Mouse (Mus musculus) liver, postnatal 0 days (tissue): ENCODE data around the gene Atp2a2. TPM values are rescaled to one million over a fixed set of nuclear protein-coding genes. Genes with fewer than 3 reads are reported as not detected.
"Not testable (repeated sequence)": the region's sequence is repeated elsewhere in the genome, so short reads cannot be mapped to it uniquely, and the experiment has no call there.

Experiments
- ATAC-seq: fragments of 200-750 bp; cut with Nextera tagmentation; 2 replicates; pipeline ENCODE4 v1.8.0; 2017; ENCODE audit warnings: mild to moderate bottlenecking, moderate library complexity
- DNase-seq: peaks from one replicate; pipeline ENCODE4 v3.0.0-alpha.2; 2016
- H3K27ac ChIP-seq: fragments of 300-500 bp; sonication (generic); 2 replicates; pipeline ENCODE4 v1.5.1; 2014; ENCODE audit warnings: antibody characterized with exemption, moderate library complexity, mild to moderate bottlenecking, low read depth
- H3K27me3 ChIP-seq: fragments of 300-500 bp; sonication (generic); 2 replicates; pipeline ENCODE4 v1.6.1; 2014; ENCODE audit warnings: low read length, control low read depth, mixed read lengths; ENCODE audit not compliant: insufficient read depth
- H3K36me3 ChIP-seq: fragments of 300-500 bp; sonication (generic); replicated peaks from 2 replicates; pipeline ENCODE4 v1.6.1; 2014; ENCODE audit warnings: mild to moderate bottlenecking, control low read depth, low read length, moderate library complexity, mixed read lengths; ENCODE audit not compliant: insufficient read depth
- H3K4me1 ChIP-seq: fragments of 300-500 bp; sonication (generic); 2 replicates; pipeline ENCODE4 v1.6.1; 2014; ENCODE audit warnings: antibody characterized with exemption, mild to moderate bottlenecking, control low read depth; ENCODE audit not compliant: insufficient read depth
- H3K4me2 ChIP-seq: fragments of 300-500 bp; sonication (generic); 2 replicates; pipeline ENCODE4 v1.6.1; 2014; ENCODE audit warnings: low read depth, mild to moderate bottlenecking, low read length, moderate library complexity, mixed read lengths
- H3K4me3 ChIP-seq: fragments of 300-500 bp; sonication (generic); 2 replicates; pipeline ENCODE4 v1.5.1; 2014; ENCODE audit warnings: low read depth, low read length
- H3K9ac ChIP-seq: fragments of 300-500 bp; sonication (generic); replicated peaks from 2 replicates; pipeline ENCODE4 v1.6.1; 2014; ENCODE audit warnings: mild to moderate bottlenecking, moderate library complexity
- H3K9me3 ChIP-seq: fragments of 300-500 bp; sonication (generic); 2 replicates; pipeline ENCODE4 v1.6.1; 2016; ENCODE audit warnings: mild to moderate bottlenecking, control low read depth, low read length, mixed read lengths
- CTCF ChIP-seq: sonication (generic); IDR thresholded peaks from 2 replicates; pipeline ENCODE4 v1.5.1; 2016; ENCODE audit warnings: antibody characterized with exemption, low read depth
- EP300 ChIP-seq: IDR thresholded peaks from 2 replicates; pipeline ENCODE4 v1.6.1; 2016; ENCODE audit warnings: antibody characterized with exemption, low read depth, mild to moderate bottlenecking
- WGBS: fragments of 180-500 bp; shearing (Covaris S2); extraction: QIAGEN DNeasy Blood & Tissue Kit; methylation state at CpG from one replicate; pipeline ENCODE4 v1.1.7; 2014; ENCODE audit not compliant: insufficient replicate concordance; 5-methylcytosine and 5-hydroxymethylcytosine counted together
- polyA plus RNA-seq: library from polyadenylated mRNA; unstranded; fragments of >200 nt; fragmentation: Nextera tagmentation; extraction: Ambion mirVana; gene quantifications from 2 replicates; pipeline ENCODE4 v1.2.1, GENCODE M21; 2015

Atp2a2 gene
- polyA plus RNA-seq, 1 experiment from 2014 or later: 13.5 TPM

DNA sequence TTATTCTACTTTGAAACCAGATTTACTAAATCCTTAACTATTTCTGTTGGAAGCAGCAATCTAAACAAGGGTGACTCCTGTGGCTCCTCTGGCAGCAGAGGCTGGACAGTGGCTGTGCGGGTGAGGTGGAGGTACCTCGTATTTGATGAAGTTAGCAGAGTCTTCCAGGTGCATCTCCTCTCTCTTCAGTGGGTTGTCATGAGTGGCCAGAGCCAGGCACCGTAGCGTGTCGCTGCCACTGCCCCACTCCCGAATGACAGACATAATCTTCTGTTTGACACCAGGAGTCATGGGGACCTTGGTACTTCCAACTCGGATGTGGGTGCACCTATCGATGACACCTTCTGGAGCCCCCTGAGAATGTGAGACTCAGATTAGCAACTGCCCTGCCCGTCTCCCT is 40.6 kb downstream of the Atp2a2 start:
- H3K27ac ChIP-seq: no peak overlapping the region
- no peaks in the 10 kb centered on the region for H3K9me3 ChIP-seq
- TF ChIP-seq EP300 (no peak), CTCF (no peak)
- peaks cover 100% of the 10 kb centered on the region for H3K36me3 ChIP-seq
- 95% methylated on average over 9 of the region's 9 CpGs for WGBS
- H3K9ac ChIP-seq: no peak overlapping the region
- H3K27me3 ChIP-seq: no peaks in the 10 kb centered on the region
- no peak overlapping the region for H3K4me3 ChIP-seq
- ATAC-seq (no peak), DNase-seq (no peak)
- no peak overlapping the region for H3K4me2 ChIP-seq
- H3K4me1 ChIP-seq: peaks cover 2% of the 10 kb centered on the region; the same call in 1 of the 2 replicates

DNA sequence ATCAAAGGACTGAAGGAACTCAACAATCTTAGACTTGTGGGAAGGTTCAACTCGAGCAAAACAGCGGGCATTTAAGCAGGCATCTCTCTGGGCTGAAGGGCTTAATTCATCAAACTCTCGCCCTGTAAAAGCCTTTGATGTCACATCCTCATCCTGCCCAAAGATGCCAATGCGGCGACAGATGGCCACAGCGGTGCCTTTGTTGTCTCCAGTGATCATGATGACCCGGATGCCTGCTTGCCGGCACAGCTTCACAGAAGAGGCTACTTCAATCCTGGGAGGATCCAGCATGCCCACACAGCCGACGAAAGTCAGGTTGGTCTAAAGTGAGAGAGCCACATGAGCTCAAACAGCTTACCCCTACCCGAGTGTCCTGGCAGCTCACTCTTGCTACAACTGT is 41.4 kb downstream of the Atp2a2 start:
- DNase-seq: no peak

DNA sequence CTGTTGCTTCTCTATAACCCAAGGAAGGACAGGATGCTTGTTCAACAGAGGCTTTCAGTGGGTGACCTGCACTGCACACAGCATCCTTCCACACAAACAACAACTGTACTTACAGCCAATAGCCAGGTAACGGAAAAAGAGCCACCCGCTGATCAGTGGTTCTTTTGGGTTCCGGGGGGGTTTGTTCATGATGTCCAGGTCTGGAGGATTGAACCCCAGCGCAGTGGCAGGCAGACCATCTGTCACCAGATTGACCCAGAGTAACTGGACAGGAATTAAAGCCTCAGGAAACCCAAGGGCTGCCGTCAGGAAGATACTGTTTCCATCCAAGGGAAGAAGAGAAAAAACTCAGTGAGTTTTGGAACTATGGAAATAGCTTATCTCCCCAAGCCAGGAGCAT is 42.7 kb downstream of the Atp2a2 start:
- Histone ChIP-seq H3K4me1 (no peaks in the 10 kb centered on the region), H3K4me3 (no peak overlapping the region), H3K27ac (no peak overlapping the region), H3K36me3 (peaks cover 99% of the 10 kb centered on the region), H3K4me2 (no peak overlapping the region), H3K9me3 (no peaks in the 10 kb centered on the region), H3K27me3 (no peaks in the 10 kb centered on the region), H3K9ac (no peak overlapping the region)
- TF ChIP-seq CTCF (no peak), EP300 (no peak)
- ATAC-seq (no peak), DNase-seq (no peak)
- WGBS: 91% methylated on average over 5 of the region's 5 CpGs

More for the DNA sequence above, 41.4 kb downstream of the Atp2a2 start:
- TF ChIP-seq EP300: no peak
- TF ChIP-seq CTCF: no peak
- ATAC-seq: no peak
- H3K4me2 ChIP-seq: no peak overlapping the region
- H3K36me3 ChIP-seq: peaks cover 99% of the 10 kb centered on the region
- whole genome bisulfite sequencing: 86% methylated on average over 11 of the region's 11 CpGs
- H3K9ac ChIP-seq: no peak overlapping the region
- H3K4me1 ChIP-seq: no peaks in the 10 kb centered on the region
- H3K9me3 ChIP-seq: no peaks in the 10 kb centered on the region
- H3K4me3 ChIP-seq: no peak overlapping the region
- no peak overlapping the region for H3K27ac ChIP-seq
- no peaks in the 10 kb centered on the region for H3K27me3 ChIP-seq

DNA sequence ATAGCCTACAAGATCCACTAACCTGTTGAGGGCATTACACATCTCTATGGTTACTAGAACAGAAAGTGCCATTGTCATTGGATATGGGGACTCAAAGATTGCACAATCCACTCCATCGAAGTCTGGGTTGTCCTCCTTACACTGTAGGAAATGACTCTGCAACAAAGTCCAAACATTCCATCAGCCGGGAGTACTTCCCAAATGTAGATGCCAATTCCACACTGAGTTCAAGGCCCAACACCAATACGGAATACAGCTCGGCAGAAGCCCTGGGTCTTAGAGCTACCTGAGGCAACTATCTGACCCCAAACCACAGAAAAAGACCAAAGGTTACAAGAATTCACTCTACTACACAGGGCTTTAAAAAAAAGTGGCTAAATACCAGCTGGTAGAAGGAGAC is 44.0 kb downstream of the Atp2a2 start:
- ATAC-seq (peak; percentile 29), DNase-seq (no peak)
- Histone ChIP-seq H3K4me2 (no peak overlapping the region), H3K27ac (no peak overlapping the region), H3K9ac (no peak overlapping the region), H3K4me3 (no peak overlapping the region), H3K4me1 (no peaks in the 10 kb centered on the region), H3K36me3 (peaks cover 93% of the 10 kb centered on the region), H3K27me3 (no peaks in the 10 kb centered on the region), H3K9me3 (no peaks in the 10 kb centered on the region)
- TF ChIP-seq EP300 (no peak), CTCF (no peak)
- WGBS: 62% methylated on average over 4 of the region's 4 CpGs

DNA sequence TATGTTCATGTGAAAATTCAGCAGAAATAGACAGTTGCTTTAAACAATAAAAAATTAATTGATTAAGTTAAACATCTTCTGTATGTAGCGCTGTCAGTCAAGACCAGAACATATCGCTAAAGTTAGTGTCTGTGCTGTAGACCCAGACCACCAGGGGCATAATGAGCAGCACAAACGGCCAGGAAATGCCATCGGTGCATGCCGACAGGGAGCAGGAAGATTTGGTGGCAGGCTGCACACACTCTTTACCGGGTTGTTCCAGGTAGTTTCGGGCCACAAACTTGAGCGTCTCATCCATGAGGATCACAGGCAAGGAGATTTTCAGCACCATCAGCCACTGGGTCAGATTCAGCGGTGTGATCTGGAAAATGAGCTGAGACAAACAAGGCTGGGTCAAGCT is 45.0 kb downstream of the Atp2a2 start:
- DNase-seq, H3K27me3 ChIP-seq, H3K4me2 ChIP-seq, ATAC-seq, H3K9me3 ChIP-seq, H3K4me1 ChIP-seq, H3K9ac ChIP-seq, H3K4me3 ChIP-seq, H3K27ac ChIP-seq: not testable (repeated sequence)
- H3K36me3 ChIP-seq: peaks cover 93% of the 10 kb centered on the region
- 85% methylated on average over 9 of the region's 9 CpGs for WGBS

DNA sequence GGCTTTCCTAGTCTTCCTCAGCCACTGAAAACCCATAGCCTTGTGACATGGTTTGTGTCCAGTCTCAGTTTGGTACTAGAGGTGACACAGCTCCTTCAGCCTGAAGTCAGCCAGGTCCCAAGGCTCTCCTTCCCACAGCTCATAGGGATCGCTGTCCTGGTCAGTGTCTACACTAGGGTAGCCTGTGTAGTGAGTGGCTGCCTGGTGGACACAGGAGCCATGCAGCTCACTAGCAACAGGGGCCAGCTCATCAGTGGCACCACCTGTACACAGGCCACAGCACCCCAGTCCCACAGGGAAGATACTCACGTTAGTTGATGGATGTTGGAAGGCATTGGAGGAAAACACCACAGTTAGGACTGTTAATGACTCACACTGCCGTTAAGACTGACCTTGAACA is 46.4 kb downstream of the Atp2a2 start:
- Histone ChIP-seq H3K4me1 (no peaks in the 10 kb centered on the region), H3K4me3 (no peak overlapping the region), H3K9me3 (no peaks in the 10 kb centered on the region), H3K36me3 (peaks cover 79% of the 10 kb centered on the region), H3K27ac (no peak overlapping the region), H3K9ac (no peak overlapping the region), H3K27me3 (no peaks in the 10 kb centered on the region), H3K4me2 (no peak overlapping the region)
- no peak for ATAC-seq
- no peak for DNase-seq
- 86% methylated on average over 3 of the region's 3 CpGs for WGBS
- TF ChIP-seq CTCF (no peak), EP300 (no peak)

DNA sequence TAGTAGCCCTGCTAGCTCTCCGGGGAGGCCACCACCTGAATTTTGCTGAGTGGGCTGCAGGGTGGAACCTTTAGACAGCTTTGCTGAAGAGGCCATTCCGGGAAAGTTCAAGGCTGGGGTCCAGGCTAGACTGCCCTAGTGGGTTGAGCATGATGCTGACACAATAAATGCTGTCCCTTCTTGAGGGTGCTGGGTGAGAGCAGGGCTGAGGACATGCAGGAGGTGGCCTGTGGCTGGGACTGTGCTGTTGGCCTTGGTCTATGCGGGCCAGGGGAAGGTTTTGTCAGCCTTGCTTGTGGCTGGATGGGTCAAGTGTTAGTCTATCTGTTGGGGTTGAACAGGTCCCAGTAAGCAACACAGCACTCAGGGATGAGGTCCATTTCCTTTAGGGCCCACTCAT is 47.1 kb downstream of the Atp2a2 start:
- Histone ChIP-seq H3K9ac (no peak overlapping the region), H3K4me3 (no peak overlapping the region), H3K36me3 (peaks cover 72% of the 10 kb centered on the region), H3K27ac (no peak overlapping the region), H3K4me2 (no peak overlapping the region), H3K27me3 (no peaks in the 10 kb centered on the region), H3K4me1 (no peaks in the 10 kb centered on the region), H3K9me3 (no peaks in the 10 kb centered on the region)
- TF ChIP-seq EP300 (no peak), CTCF (no peak)
- 88% methylated on average over 3 of the region's 3 CpGs for WGBS
- no peak for ATAC-seq
- no peak for DNase-seq
